ENCODE assay signal across 18 mouse cellular contexts in the genomic region with DNA sequence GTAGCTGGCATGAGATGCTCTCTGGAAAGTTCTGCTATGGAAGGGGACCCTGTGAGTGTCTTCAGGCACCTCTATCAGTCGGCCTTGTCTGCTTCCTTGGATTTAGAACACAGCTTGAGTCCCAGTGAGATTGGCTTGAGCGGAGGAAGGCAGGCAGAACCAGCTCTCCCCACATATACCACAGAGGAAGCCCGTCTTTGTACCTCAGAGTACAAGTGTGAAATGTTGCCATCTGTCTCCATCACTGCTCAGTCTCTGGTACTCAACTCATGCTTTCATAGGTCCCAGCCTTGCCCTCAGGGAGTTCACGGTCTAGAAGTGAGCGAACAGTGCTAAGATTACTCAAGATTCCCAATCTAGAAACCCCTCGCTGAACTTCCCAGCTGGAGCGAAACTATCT.
DNase-seq lines count a peak whose midpoint lies in the region; TF ChIP-seq lines count a peak whose summit lies in the region.
"Had no signal": no experiment of that assay in that cellular context is flagged by ENCODE, and none has a peak within 500 bp of the region (broad histone marks: within the 10 kb centered on the region; RNA-seq: fewer than 3 reads in every experiment).

No protein-coding gene starts in this region.

- H3K27ac ChIP-seq in layer of hippocampus, adult 2 months, result peak overlapping the region; percentile 75; the same call in 1 of the 2 replicates
- H3K27ac ChIP-seq: embryonic facial prominence, embryonic 10.5 days; embryonic facial prominence, embryonic 12.5 days; forebrain, embryonic 13.5 days; forebrain, embryonic 15.5 days had no signal

- no peak for TF ChIP-seq CTCF in layer of hippocampus, adult 2 months (conservative IDR thresholded peaks at IDR 0.05)

- DNase-seq in layer of hippocampus, adult 2 months (ENCODE audit: low spot score in 2 of 2), result no peak
- DNase-seq in layer of hippocampus, adult 11-12 months (ENCODE audit: low spot score), result no peak
- peak; percentile 74 for DNase-seq in brain, adult 2 months (ENCODE audit: low read depth, low spot score)
- peak; percentile 62 for DNase-seq in telencephalon, adult 2 months (ENCODE audit: low read depth, low spot score)
- DNase-seq in gastrocnemius, postnatal 25 days, result no peak
- DNase-seq: adrenal gland, adult 2 months; adrenal gland, postnatal 10 days; adrenal gland, postnatal 25 days; cerebellum, adult 11-12 months; cerebellum, adult 2 months; cerebellum, adult 9-10 months; cerebellum, postnatal 10 days; cerebellum, postnatal 25 days; forebrain, postnatal 0 days had no signal

- no peak overlapping the region for H3K4me3 ChIP-seq in layer of hippocampus, adult 2 months
- H3K4me3 ChIP-seq: embryonic facial prominence, embryonic 10.5 days; embryonic facial prominence, embryonic 12.5 days; forebrain, embryonic 13.5 days; forebrain, embryonic 15.5 days had no signal

Comparison
In these comparisons a context has a peak if more than half of its experiments do, and no peak if none do; other contexts are left out.
1. DNase-seq: peak in brain, adult 2 months (single experiment) and telencephalon, adult 2 months (single experiment); none in layer of hippocampus, adult 2 months (0 of 2), layer of hippocampus, adult 11-12 months (single experiment) and gastrocnemius, postnatal 25 days (single experiment).